Mouse (Mus musculus): ENCODE results near the gene Mtmr10. TPM values are rescaled to one million over a fixed set of nuclear protein-coding genes. Genes with fewer than 3 reads are reported as not detected.

The Mtmr10 gene
- polyA plus RNA-seq, 1 experiment from 2014 or later, result 19.6 TPM

DNA sequence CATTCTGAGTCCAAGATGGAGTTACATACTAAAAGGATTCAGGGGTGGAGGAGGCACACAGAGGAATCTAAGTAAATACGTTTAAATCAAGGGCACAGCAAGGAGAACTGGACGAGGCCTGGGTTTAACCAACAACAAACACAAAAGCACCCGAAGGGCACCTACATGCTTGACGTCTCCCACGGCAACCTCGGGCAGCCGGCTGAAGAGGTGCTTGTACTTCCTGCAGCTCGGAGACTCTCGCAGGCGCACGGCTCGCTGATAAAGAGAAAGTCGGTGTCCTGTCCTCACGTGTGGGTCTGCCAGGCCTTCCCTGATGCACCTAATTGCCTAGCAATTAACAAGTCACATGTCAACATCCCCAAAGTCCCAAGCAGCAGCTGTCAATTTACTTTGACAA is 66.8 kb downstream of the Mtmr10 start:
- ATAC-seq (ENCODE audit: low FRiP score, low read depth), result no peak
- WGBS, result 24% methylated on average over 14 of the region's 14 CpGs
- Histone ChIP-seq H3K4me1 (peaks cover 7% of the 10 kb centered on the region; the same call in 1 of the 2 replicates), H3K27me3 (no peaks in the 10 kb centered on the region), H3K9me3 (no peaks in the 10 kb centered on the region), H3K4me2 (replicated peaks) (no peak overlapping the region), H3K4me3 (no peak overlapping the region), H3K27ac (replicated peaks) (0 out of 2 replicates have a peak overlapping the region, but pooled peaks have one; percentile 1), H3K9ac (replicated peaks) (no peak overlapping the region), H3K36me3 (peaks cover 53% of the 10 kb centered on the region)

DNA sequence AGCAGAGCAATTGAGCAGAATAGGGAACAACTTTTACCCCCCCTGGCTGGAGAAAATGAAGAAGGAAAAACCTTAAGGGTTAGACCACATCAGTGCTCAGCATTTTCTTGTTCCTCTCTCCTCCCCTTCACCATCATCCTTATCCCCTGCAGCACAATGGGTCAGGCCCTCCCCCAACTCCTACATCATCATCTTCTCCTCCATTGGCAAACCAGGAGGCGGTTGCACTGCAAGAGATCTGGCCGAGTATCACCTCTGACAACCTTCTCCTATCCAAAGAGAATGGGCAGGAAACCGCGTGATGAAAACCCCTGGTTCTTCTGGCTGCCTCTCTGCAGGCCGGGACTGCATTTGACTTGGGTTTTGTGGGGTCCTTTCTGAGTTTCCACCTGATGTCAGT is 69.2 kb downstream of the Mtmr10 start:
- ATAC-seq (ENCODE audit: low FRiP score, low read depth), result no peak
- Histone ChIP-seq H3K27me3 (no peaks in the 10 kb centered on the region), H3K4me1 (peaks cover 7% of the 10 kb centered on the region; the same call in 1 of the 2 replicates), H3K4me3 (no peak overlapping the region), H3K9ac (replicated peaks) (no peak overlapping the region), H3K4me2 (replicated peaks) (no peak overlapping the region), H3K9me3 (no peaks in the 10 kb centered on the region), H3K27ac (replicated peaks) (no peak overlapping the region), H3K36me3 (peaks cover 60% of the 10 kb centered on the region)
- WGBS, result 92% methylated on average over 5 of the region's 5 CpGs

DNA sequence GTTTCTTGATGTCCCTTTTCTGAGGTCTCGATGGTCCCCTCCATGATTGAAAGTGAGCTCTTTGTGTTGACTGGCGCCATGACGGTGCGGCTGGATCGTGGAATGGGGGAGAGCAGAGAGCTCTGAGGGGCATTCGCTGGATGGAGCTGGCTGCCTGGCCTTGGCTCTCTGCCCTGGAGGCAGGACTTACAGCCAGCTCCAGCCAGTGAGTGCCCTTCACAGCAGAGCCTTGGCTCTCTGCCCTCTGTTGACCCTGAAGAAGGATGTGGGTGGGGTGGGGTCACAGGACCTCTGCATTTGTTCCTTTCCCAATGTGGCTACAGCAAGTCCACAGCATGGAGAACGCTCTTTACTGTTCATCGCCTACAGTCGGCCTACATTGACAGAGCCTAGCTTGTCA is 70.0 kb downstream of the Mtmr10 start:
- 91% methylated on average over 9 of the region's 9 CpGs for WGBS
- Histone ChIP-seq H3K9me3 (no peaks in the 10 kb centered on the region), H3K4me1 (peaks cover 7% of the 10 kb centered on the region; the same call in 1 of the 2 replicates), H3K36me3 (peaks cover 61% of the 10 kb centered on the region), H3K9ac (replicated peaks) (no peak overlapping the region), H3K27ac (replicated peaks) (no peak overlapping the region), H3K27me3 (no peaks in the 10 kb centered on the region), H3K4me2 (replicated peaks) (no peak overlapping the region), H3K4me3 (no peak overlapping the region)
- no peak for ATAC-seq (ENCODE audit: low FRiP score, low read depth)

DNA sequence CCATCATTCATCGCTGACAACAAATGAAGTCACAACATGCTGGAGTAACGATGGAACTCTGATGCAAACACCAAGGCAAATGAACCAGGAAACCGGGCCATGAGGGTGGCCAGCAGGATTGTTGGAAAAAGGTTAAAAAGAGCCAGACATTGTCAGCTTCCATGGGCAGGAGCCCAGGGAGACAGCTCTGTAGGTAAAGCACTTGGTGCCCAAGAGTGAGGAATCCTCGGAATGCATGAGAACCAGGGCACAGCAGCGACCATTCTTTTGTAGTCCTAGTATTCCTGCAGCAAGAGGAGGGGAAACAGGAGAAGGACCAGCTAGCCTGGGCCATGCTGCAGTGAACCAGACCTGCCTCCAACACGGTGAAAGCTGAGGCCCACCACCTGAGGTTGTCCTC is 71.2 kb downstream of the Mtmr10 start:
- 90% methylated on average over 6 of the region's 6 CpGs for WGBS
- H3K9ac ChIP-seq (replicated peaks), result no peak overlapping the region
- H3K4me1 ChIP-seq, result peaks cover 7% of the 10 kb centered on the region; the same call in 1 of the 2 replicates
- no peaks in the 10 kb centered on the region for H3K27me3 ChIP-seq
- ATAC-seq (ENCODE audit: low FRiP score, low read depth), result no peak
- no peak overlapping the region for H3K27ac ChIP-seq (replicated peaks)
- no peaks in the 10 kb centered on the region for H3K9me3 ChIP-seq
- H3K4me2 ChIP-seq (replicated peaks), result no peak overlapping the region
- H3K36me3 ChIP-seq, result peaks cover 63% of the 10 kb centered on the region
- no peak overlapping the region for H3K4me3 ChIP-seq

DNA sequence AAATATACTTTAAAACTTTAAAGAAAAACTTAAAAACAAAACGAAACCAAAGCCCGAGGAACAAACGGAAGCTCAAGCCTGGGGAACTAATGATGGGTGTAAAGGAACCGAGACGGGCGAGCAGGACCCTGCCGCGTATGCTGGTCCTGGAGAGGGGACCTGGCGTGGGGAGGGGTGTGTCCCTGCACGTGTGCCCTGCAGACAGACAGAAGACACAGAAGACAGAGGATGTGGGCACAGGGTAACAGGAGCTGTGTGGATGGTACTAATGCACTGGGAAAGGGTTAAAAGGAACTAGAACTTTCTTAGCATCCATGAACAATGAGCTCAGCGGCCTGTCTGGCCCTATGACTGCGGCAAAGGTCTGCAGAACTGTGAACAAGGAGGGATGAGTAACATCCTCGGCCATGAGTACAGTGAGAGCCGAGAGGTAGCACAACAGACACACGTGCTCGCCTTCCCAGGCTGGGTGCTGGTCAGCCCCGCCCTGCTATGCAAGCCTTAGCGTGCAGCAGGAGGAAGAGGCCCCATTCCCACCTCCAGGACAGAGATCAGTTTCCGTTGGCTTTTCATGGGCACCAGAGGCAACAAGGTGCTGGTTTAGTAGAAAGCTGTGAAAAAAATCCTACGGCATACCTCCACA is 72.6 kb downstream of the Mtmr10 start:
- WGBS, result 91% methylated on average over 20 of the region's 20 CpGs
- H3K9ac ChIP-seq (replicated peaks), result no peak overlapping the region
- H3K36me3 ChIP-seq, result peaks cover 74% of the 10 kb centered on the region
- no peak overlapping the region for H3K27ac ChIP-seq (replicated peaks)
- no peak overlapping the region for H3K4me3 ChIP-seq
- H3K9me3 ChIP-seq, result no peaks in the 10 kb centered on the region
- no peaks in the 10 kb centered on the region for H3K27me3 ChIP-seq
- no peak; the same call in 1 of the 2 replicates for ATAC-seq (ENCODE audit: low FRiP score, low read depth)
- no peak overlapping the region for H3K4me2 ChIP-seq (replicated peaks)
- H3K4me1 ChIP-seq, result no peaks in the 10 kb centered on the region

DNA sequence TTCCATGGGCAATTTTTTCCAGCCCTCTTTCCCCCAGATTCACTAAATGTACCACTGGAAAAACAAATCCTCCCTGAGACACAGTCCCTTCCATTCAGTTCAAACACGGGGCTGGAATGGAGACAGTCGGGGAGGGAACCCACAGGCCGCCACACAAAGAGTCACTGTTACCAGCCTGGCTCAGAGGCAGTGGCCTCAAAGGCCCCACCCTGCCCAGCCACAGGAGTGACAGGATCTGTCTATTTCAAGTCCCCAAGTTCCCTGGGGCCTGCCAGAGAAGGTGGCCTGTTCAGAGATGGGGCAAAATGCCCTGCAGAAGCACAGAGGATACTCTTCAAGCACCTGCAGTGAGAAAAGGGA is 73.1 kb downstream of the Mtmr10 start:
- Histone ChIP-seq H3K9ac (replicated peaks) (no peak overlapping the region), H3K4me2 (replicated peaks) (no peak overlapping the region), H3K4me3 (no peak overlapping the region), H3K4me1 (no peaks in the 10 kb centered on the region), H3K36me3 (peaks cover 75% of the 10 kb centered on the region), H3K27me3 (no peaks in the 10 kb centered on the region), H3K27ac (replicated peaks) (no peak overlapping the region), H3K9me3 (no peaks in the 10 kb centered on the region)
- WGBS, result 68% methylated on average over 3 of the region's 3 CpGs
- no peak for ATAC-seq (ENCODE audit: low FRiP score, low read depth)

DNA sequence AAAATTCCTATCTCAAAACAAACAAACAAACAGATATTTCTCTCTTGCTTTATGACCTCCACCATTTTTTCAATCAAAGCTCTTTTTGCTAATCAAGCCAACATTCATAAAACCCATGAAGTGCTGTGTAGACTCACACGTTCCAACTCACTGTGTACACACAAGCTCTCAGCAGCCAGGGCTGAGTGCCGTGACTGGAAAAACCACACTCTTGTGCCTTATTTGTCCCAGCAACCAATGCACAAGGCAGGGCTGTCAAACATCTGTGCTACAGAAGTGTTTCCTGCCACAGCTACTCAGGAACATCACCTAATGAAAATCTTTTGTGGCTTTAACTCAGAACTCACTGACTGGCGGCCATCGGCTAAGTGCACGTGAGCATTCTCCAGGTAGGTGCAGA is 78.4 kb downstream of the Mtmr10 start:
- WGBS, result 95% methylated on average over 5 of the region's 5 CpGs
- Histone ChIP-seq H3K27me3 (no peaks in the 10 kb centered on the region), H3K4me2 (replicated peaks) (no peak overlapping the region), H3K4me1 (no peaks in the 10 kb centered on the region), H3K9ac (replicated peaks) (no peak overlapping the region), H3K36me3 (peaks cover 73% of the 10 kb centered on the region), H3K27ac (replicated peaks) (no peak overlapping the region), H3K4me3 (no peak overlapping the region), H3K9me3 (no peaks in the 10 kb centered on the region)
- ATAC-seq (ENCODE audit: low FRiP score, low read depth), result no peak

DNA sequence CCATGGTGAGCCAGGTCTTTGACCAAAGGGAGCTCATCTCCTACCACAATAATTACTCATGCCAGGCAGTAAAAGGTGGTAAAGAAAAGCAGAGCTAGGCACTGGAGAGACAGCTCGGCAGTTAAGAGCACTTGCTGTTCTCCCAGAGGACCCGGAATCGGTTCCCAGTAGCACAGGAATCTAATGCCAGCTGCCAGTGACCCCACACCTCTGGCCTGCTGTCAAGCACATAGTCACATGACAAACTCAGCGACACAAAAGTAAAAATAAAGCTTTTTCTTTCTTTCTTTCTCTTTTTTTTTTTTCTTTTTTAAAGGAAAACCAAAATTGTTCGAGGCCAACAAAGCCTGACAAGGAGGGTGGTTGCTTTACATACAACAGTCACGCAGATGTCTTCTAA is 82.4 kb downstream of the Mtmr10 start:
- no peaks in the 10 kb centered on the region for H3K27me3 ChIP-seq
- 93% methylated on average over 6 of the region's 6 CpGs for WGBS
- H3K9ac ChIP-seq (replicated peaks), result no peak overlapping the region
- H3K27ac ChIP-seq (replicated peaks), result no peak overlapping the region
- H3K4me3 ChIP-seq, result no peak overlapping the region
- peaks cover 10% of the 10 kb centered on the region for H3K4me1 ChIP-seq
- no peak for ATAC-seq (ENCODE audit: low FRiP score, low read depth)
- H3K9me3 ChIP-seq, result no peaks in the 10 kb centered on the region
- H3K4me2 ChIP-seq (replicated peaks), result no peak overlapping the region
- peaks cover 38% of the 10 kb centered on the region for H3K36me3 ChIP-seq

DNA sequence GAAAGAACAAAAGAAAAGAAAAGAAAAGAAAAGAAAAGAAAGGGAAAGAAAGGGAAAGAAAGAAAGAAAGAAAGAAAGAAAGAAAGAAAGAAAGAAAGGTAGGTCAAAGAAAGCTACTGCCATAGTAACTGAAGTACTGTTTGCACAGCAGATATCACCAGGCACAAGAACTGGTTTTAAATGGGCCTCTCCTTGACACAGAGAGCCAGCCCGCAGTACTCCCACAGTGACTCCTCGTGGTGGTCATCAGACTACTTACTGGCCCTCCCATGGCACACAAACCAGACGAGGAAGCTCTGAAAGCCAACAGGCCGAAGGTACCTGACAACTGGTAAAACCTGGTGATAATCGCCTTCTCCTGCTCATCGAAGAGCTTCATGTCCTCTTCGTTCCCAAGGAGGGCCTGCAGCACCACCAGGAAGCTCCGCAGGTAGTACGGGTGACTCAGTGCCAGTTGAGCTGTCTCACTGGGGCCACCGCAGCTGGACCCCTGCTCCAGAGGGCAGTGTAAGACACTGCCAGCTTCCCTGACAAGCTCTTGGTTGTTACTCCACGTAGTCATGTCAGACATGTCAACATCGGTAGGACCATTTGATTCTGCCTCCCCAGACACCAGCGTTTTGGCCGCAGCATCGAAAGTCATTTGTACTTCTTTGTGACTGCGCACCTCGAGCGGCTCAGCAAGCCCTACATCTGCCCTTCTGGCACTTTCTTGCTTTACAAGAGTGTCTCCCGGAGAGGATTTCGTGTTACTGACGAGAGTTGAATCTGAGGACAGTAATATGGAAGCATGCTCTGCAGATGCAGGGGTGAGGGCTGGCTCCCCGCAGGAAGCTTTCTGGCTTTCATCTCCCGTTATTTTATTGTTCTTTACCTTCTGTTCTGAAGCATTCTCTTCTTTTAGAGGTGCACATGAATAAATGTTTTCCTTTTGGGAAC is 84.8 kb downstream of the Mtmr10 start:
- no peaks in the 10 kb centered on the region for H3K27me3 ChIP-seq
- H3K4me1 ChIP-seq, result peaks cover 10% of the 10 kb centered on the region
- no peak overlapping the region for H3K4me2 ChIP-seq (replicated peaks)
- H3K9me3 ChIP-seq, result no peaks in the 10 kb centered on the region
- no peak overlapping the region for H3K4me3 ChIP-seq
- WGBS, result 92% methylated on average over 23 of the region's 23 CpGs
- H3K36me3 ChIP-seq, result peaks cover 32% of the 10 kb centered on the region
- no peak overlapping the region for H3K27ac ChIP-seq (replicated peaks)
- no peak overlapping the region for H3K9ac ChIP-seq (replicated peaks)
- no peak for ATAC-seq (ENCODE audit: low FRiP score, low read depth)

DNA sequence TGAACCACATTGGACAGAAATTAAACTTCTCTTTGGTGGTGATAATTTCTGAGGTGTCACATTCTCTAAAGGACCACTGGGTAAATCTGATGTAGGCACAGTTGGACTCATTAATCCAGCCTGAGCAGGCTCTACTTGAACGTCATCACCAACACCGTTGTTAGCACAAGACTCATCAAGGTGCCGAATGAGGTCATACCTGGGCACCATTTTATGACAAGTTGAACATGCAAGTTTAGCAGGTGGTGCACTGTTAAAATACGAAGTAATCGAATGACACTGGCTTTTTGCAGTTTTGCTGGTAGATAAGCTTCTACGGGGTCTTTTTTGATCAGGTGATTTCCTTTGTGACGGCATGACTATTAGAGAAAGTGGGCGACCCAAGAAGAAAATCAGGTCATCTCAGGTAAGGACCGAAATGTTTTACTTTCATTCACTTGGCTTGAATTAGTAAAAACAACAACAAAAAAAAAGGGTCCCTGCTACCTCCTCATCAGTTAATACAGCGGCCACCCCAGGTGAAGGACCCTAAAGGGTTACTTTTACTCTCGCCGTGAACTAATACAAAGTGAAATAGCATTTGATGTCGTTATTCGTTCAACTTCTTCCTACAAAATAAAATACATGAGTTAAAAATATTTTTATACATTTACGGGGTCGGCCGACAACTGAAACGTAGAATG is 85.8 kb downstream of the Mtmr10 start:
- Histone ChIP-seq H3K9ac (replicated peaks) (peak overlapping the region; percentile 71), H3K4me2 (replicated peaks) (peak overlapping the region; percentile 65), H3K27ac (replicated peaks) (peak overlapping the region; percentile 95), H3K9me3 (no peaks in the 10 kb centered on the region), H3K27me3 (no peaks in the 10 kb centered on the region), H3K4me3 (peak overlapping the region; percentile 70), H3K4me1 (peaks cover 10% of the 10 kb centered on the region), H3K36me3 (peaks cover 36% of the 10 kb centered on the region)
- 14% methylated on average over 18 of the region's 18 CpGs for WGBS
- ATAC-seq (ENCODE audit: low FRiP score, low read depth), result peak; percentile 31

DNA sequence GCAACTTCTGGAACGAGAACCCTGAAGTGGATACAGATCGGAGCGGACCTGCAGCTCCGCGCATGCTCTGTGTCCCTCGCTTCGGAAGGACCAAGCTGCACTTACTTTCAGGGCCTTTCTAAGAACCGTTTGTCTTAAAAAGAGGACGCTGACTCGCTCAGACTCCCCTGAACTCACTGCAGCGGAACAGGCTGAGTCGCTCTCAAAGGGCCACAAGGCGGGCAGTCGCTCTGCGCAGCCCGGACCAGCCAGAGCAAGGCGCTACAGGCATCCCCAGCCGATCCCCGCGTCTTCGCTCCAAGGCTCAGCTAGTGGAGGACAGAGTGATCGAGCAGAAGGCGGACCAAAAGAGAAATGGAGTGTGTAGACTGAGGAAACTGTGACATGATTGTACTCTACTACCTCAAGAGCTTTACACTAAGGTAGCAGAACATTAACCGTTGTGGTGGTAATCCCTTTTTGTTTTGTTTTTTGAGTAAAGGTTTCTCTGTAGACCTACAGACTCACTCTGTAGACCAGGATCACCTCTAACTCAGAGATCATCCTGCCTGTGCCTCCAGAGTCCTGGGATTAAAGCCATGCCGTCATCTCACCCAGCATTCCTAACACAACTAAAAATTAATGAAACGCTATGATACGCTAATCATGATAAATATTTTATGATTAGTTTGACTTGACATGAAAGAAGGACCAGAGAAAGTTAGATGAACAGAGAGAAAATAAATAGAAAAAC is 86.5 kb downstream of the Mtmr10 start, which contains the start of gene Fan1:
Gene Fan1, minus strand, starts transcription at position 266 of the 733 bp plus-strand sequence.
- Histone ChIP-seq H3K27ac (replicated peaks) (peak within 1 kb of the TSS; percentile 95), H3K27me3 (no peaks in the 10 kb centered on the region), H3K4me2 (replicated peaks) (peak within 1 kb of the TSS; percentile 65), H3K9me3 (no peaks in the 10 kb centered on the region), H3K9ac (replicated peaks) (peak within 1 kb of the TSS; percentile 71), H3K4me3 (peak within 1 kb of the TSS; percentile 70), H3K4me1 (peaks cover 10% of the 10 kb centered on the region), H3K36me3 (peaks cover 36% of the 10 kb centered on the region)
- 4% methylated on average over 27 of the region's 27 CpGs for WGBS
- ATAC-seq (ENCODE audit: low FRiP score, low read depth), result peak; percentile 97
